Mouse (Mus musculus): ENCODE data around the gene Dusp6. TPM values are rescaled to one million over a fixed set of nuclear protein-coding genes. Genes with fewer than 3 reads are reported as not detected.
A peak's percentile ranks its signal among the peaks of the same experiment; 100 is the strongest.

The Dusp6 gene
- total RNA-seq, 2 experiments from 2014 or later: 72.3 to 107 TPM

DNA sequence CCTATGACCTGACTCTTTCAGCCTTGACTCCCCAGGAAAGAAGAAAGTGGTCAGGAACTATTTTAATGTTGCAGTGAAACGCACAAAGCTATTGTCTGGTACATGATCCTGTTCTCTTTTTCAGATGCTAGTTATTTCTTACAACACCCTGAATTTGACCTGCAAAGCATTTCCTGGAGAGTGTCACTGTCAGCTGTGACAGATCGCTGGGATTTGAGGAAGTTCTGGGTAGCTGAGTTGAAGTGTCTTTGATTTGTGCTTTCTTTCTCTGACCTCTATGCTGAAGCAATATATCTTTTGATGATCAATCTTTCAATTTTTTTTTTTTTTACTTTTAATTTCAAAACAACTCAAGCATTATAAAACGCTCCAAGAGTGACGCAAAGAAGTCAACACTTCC, 39.0 kb downstream of the Dusp6 start:
- no peak for DNase-seq (ENCODE audit: low spot score in 2 of 2)
- intact Hi-C loops (cut with DNase I): no loop called here

DNA sequence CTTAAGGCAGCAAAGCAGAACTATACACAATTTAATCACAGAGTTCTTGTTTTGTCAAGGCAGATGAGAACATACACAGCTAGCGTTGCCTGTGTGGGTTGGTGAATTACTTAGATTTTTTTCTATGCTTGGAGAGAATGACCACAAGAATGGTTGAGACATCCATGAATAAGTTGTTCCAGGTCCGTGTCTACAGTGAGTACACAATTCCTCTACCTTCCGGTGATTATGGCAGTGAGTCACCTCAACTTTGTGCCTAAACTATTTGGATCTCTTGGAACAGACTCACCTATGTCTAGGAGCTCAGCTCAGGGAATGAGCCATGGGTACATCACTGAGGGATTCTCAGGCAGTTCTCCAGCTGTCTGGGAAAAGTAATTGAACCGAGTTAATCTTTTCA, 45.8 kb downstream of the Dusp6 start:
- intact Hi-C loops (cut with DNase I): loop anchor here (5.0 kb wide), 1 partner anchor 163 kb away; no protein-coding TSS in a partner anchor
- no peak for DNase-seq (ENCODE audit: low spot score in 2 of 2)

DNA sequence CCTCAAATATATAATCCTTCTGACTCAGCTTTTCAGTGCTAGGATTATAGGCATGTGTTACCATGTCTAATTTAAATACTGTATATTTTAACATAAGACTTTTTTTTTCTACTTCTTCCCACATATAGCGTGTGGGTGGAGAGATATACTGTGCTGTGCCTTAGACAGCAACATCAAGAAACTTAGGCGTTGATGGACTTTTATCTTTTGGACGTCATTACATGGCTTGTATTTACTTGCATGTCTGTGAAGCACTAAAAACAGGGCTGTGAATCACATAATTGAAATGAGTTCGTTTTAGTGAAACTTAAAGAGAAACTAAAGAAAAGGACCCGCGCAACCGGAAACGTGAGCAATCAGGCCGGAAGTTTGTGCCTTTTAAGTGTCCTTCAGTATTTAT, 46.6 kb downstream of the Dusp6 start:
- intact Hi-C loops (cut with DNase I): loop anchor here (2.0 to 5.0 kb wide), 3 partner anchors 25 to 163 kb away; no protein-coding TSS in a partner anchor
- no peak for DNase-seq (ENCODE audit: low spot score in 2 of 2)

DNA sequence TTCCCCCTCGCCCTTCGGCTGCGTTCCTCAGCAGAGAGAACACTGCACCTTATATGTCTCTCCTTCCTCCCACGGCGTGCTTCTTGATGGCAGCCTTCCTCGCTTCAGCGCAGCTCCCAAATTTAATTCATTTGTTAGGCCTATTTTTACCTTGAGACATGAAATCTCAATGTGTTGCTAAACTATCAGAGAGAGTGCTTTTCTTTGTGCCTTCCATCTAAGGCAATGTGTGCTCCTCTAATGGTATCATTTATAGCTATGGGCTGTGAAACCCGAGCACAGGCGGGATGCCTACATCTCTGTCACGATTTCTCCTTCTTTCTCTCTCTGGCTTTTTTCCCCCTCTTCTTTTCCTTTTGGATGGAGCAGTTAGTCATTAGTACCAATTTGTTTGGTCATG, 47.2 kb downstream of the Dusp6 start:
- intact Hi-C loops (cut with DNase I): loop anchor here (2.0 to 5.0 kb wide), 2 partner anchors 25 to 87 kb away; no protein-coding TSS in a partner anchor
- peak; percentile 66 for DNase-seq (ENCODE audit: low spot score in 2 of 2)

DNA sequence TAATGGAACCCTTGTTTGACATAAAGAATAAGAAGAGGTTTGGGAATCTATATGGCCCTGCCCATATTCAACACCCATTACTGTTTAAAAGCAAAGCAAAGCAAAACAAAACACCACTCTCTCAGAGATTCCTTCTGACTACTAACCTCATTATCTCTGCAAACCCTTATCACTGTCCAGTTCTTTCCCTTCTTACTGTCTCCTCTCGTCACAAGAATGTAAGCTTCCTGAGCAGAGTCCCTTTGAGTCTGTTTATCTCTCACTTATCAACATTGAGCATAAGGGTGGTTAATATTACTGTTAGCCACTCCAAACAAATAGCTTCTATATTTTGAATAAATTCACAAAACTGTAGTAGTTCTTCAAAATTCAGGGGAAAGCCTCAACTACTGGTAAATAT, 48.9 kb downstream of the Dusp6 start:
- DNase-seq (ENCODE audit: low spot score in 2 of 2): no peak
- intact Hi-C loops (cut with DNase I): loop anchor here (2.0 to 5.0 kb wide), 2 partner anchors 27 to 85 kb away; no protein-coding TSS in a partner anchor

DNA sequence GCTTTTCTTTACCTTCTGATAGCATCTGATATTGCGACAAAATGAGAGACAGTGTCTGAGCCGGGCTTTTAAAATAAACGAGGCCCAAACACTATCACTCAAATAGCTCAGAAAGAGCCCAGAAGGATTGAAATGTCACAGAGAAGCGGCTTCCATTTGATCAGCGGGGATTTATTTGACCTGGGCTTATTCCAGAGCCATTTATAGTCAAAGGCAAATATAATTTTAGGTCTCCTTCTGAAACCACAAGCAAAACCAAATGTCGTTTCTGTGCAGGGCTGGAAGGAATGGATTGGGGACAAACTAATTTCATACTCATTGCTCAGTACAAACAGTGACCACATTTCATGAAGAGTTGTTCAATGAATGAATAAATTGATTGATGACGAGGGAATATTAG, 51.3 kb downstream of the Dusp6 start:
- DNase-seq (ENCODE audit: low spot score in 2 of 2): no peak
- intact Hi-C loops (cut with DNase I): loop anchor here (5.0 kb wide), 1 partner anchor 83 kb away; no protein-coding TSS in a partner anchor

DNA sequence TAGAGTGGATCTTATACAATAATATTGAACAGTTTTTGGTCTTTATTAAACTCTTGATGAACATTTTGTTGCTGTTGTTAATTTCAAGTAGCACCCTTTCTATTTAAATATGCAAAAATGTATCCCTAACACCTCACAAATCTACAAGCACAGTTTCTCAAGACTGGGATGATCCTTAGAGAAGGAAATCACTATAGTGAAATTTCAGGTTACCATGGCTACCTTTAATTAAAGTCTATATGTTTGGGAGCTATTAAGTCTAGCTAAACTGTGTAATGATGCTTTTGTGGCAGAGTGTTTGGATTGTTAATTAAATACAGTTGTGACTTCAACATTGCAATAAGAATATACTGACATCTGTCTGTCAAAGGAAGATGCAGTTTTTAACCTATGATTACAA, 54.0 kb downstream of the Dusp6 start:
- DNase-seq (ENCODE audit: low spot score in 2 of 2): no peak
- intact Hi-C loops (cut with DNase I): no loop called here

Other genes starting within 250 kb of the Dusp6 start
- 1 to 10 TPM; 6.0 to 8.3 TPM for gene Poc1b, start 156.2 kb upstream of the Dusp6 start, total RNA-seq (2021)
- 1 to 10 TPM; 2.7 to 3.3 TPM for gene Galnt4, start 155.1 kb upstream of the Dusp6 start, total RNA-seq (2021)
- gene Phxr2, start 136.9 kb upstream of the Dusp6 start, total RNA-seq (2021): not detected